Mouse (Mus musculus) lung, postnatal 4 days (tissue): ENCODE measurements around the gene Sgta.
A peak's percentile ranks its signal among the peaks of the same experiment; 100 is the strongest.

ENCODE experiments used
- DNase-seq, 2 experiments: peaks; one replicate each; pipeline ENCODE4 v3.0.0; 2021

Gene Sgta

GRCm38 (mm10) chr10:81018326-81018725 lies 41.7 kb downstream of the Sgta start:
- DNase-seq = peak; percentile 51 to 54

DNA sequence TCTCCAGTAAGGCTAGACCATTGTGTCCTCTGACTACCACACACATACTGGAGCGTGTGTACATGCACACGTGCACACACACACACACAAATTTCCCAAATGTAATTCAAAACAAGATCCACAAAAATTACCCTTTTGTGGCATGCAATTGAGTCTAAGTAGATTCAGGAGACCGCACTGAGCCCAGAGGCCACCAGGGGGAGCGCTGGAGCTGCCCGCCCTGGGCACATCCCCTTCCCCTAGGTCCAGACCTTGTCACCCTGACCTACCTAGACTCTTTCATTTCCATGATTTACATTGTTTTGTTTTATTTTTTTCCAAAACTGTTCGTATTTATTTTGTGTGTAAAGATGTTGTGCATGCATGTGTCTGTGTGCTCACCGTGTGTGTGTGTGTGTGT lies 43.3 kb downstream of the Sgta start:
- peak; percentile 59 to 74 for DNase-seq

DNA sequence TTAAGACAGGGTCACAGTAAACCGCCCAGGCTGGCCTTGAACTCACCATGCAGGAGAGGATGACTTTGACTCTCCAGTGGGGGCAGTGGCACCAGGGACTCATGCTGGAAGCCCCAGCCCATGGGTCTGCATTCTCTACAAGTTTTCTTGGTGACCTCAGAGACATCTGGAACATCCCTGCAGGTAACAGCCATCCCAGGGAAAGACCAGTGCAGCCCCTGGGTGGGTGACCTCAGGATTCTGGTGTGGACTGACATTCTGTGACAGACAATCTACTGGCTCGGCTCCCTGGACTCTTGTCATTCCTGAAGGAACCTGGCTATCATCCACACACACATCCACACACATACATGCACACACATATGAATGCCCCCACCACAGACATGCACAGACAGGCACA lies 44.3 kb downstream of the Sgta start:
- no peak for DNase-seq

GRCm38 (mm10) chr10:81014393-81015384 lies 45.3 kb downstream of the Sgta start, which contains the start of gene Gng7:
TSS of gene Gng7 (minus strand) at chr10:81014945.
- peak; percentile 97 for DNase-seq

DNA sequence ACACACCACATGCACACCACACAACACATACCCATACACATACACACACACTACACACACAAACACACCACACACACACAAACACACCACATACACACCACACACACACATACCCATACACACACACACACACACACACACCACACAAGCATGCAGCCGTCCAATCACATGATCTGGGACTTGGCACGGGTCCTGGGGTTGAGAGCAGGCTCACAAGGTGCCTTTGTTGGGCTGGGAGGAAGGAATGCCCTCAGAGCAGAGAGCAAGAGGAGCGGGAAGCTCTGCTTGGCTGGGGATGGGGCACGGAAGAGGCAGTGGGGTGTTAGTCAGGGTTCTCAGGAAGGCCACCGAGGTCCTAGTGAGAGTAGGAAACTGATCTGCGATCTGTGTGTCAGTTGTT lies 49.1 kb downstream of the Sgta start:
- no peak for DNase-seq

DNA sequence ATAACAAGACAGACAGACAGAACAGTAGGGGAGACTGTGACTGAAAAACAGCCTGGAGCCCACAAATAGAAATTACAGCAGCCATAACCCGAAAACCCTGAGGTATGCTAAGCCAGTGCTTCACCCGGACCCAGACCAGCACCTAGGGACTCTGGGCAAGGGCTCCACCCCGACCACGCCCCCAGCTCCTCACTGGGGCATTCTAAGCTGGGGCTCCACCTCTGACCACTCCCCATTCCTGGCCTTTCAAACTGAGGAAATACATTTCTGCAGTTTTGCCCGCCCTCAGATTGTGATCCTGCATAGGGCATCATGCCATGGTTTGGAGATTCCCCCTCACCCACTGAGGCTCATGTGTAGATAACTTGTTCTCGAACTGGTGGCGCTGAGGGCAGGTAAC lies 52.7 kb downstream of the Sgta start:
- peak; percentile 37 to 50 for DNase-seq

GRCm38 (mm10) chr10:81006005-81006677 lies 53.8 kb downstream of the Sgta start:
- DNase-seq = no peak

DNA sequence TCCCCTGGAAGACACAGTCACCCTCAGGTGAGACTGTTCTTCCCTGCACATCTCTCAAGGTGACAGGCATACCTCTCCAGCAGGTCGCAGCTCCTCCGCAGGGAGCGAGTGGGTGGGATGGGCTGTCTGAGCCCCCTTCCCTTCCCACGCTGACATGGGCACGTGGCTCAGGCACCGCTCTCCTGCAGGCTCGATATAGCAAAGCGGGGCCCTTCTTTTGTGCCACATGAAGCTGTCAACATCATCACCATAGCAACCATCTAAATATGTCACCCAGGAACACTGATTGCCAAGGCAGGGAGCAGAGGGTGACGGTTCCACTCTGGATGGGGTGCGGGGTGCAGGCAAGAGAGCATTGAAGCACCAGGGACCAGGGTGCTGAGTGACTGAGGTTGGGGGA lies 58.8 kb downstream of the Sgta start:
- DNase-seq = no peak

GRCm38 (mm10) chr10:81000197-81001062 lies 59.6 kb downstream of the Sgta start:
- no peak for DNase-seq

DNA sequence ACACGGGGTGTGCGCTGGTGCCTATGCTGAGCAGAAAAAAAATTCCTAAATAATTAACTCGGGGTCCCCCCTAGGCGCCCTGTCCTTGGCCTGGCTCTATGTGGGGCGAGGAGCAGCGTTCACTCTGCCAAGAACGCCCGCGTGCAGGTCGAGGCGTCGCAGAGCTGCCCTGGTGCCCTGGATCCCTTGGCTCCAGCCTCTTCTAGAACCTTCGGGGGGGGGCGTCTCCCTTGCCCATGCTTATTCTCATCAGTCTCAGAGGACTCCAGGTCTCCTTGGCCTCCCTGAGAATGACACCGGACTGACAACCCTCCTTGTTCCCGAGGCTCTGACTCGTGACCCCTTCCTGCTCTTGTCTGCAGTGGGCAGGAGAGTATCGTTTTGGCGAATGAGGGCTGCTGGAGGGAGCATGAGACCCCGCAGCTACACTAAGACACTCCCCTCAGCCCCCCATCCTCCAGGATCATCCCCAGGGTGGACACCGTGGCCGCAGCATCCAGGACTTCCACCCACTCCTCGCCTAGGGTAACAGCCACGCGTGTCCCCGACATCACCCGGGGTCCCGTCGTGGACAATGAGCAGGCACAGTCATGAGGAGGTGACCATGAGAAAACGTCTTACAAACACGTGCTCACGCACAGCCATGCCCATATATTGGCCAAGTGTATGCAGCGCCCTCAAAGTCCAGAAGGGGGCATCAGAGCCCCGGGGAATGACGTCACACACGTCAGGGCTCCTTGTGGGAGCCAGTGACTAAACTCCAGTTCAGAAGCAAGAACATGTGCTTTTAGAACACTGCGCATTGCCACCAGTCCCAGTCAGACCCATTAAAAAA lies 60.4 kb downstream of the Sgta start:
- DNase-seq = peak; percentile 87 to 91

- DNase-seq = peak; percentile 58 to 72
These were observed 61.2 kb downstream of the Sgta start for GRCm38 (mm10) chr10:80998778-80999177.

GRCm38 (mm10) chr10:80998021-80998420 lies 62.0 kb downstream of the Sgta start:
- DNase-seq = no peak

DNA sequence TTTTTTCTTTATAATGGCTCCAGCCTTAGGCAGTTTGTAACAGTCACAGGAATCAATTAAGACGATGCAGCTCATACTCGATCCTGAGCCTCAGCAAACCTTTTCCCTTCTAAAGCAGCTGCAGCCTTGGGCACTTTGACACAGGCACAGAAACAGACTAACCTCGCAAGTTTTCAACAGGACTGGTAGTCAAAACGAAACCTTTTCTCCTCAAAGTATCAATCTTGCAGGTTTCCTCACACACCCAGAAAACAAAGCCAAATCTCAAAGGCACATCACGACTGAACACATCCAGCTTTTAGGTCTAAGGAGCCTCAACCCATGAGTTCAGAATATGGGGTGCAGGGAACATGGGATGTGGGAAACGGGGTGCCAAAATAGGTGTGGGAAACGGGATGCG lies 62.6 kb downstream of the Sgta start:
- DNase-seq = no peak

DNA sequence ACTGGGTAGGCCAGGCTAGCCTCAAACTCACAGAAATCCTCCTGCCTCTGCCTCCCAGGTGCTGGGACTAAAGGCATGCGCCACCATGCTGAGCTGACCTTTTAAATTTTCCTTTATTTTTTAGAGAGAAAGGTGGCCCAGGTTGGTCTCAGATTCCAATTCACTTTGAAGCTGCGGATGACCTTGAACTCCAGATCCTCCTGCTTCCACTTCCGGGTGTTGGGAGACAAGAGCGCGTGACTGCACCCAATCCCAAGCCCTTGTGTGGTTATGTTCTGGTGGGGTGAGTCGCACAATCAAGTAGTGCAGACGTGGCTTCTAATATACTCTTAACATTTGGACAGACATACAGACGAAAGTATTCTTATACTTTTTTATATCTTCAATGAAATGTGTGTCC lies 63.5 kb downstream of the Sgta start:
- no peak for DNase-seq

GRCm38 (mm10) chr10:80995091-80995632 lies 64.8 kb downstream of the Sgta start:
- peak; percentile 75 to 87 for DNase-seq

DNA sequence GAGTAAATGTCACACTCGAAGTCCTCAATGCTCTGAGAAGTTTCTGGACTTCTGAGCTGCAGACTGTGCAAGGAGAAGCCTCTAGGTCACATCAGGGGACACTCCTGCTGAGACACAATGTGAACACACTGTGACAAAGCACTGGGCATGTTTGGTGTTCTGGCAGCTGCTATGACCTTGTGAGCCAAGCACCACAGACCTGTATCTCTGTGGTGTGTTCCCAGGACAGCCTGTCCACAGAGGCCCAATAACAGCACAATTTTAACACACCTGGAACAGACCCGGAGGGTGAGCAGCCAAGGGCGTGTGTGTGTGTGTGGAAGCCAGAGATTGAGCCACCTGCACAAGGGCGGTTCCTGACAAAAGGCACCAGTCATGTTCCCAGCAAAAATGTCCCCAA lies 65.4 kb downstream of the Sgta start:
- no peak for DNase-seq
